Mouse (Mus musculus) neural tube, embryonic 12.5 days (tissue): ENCODE measurements at regions not wholly inside any gene's neighbourhood (a gene's known extent, or its start where the extent isn't known, plus 50 kb on each side); places are given as distances from the start of the nearest gene placed in this dataset.

Source experiments
- ATAC-seq: fragments of 200-750 bp; cut with Nextera tagmentation; 2 replicates; pipeline ENCODE4 v1.8.0; 2017; ENCODE audit warnings: low read depth, mild to moderate bottlenecking, moderate TSS enrichment, moderate library complexity; ENCODE audit not compliant: low FRiP score
- H3K27ac ChIP-seq: fragments of 300-500 bp; sonication (generic); 2 replicates; pipeline ENCODE4 v1.5.1; 2016
- H3K27me3 ChIP-seq: fragments of 300-500 bp; sonication (generic); replicated peaks from 2 replicates; pipeline ENCODE4 v1.6.1; 2016; ENCODE audit warnings: mild to moderate bottlenecking
- H3K36me3 ChIP-seq: fragments of 300-500 bp; sonication (generic); 2 replicates; pipeline ENCODE4 v1.6.1; 2016; ENCODE audit warnings: mild to moderate bottlenecking
- H3K4me1 ChIP-seq: fragments of 300-500 bp; sonication (generic); 2 replicates; pipeline ENCODE4 v1.6.1; 2016
- H3K4me2 ChIP-seq: fragments of 300-500 bp; sonication (generic); replicated peaks from 2 replicates; pipeline ENCODE4 v1.6.1; 2016; ENCODE audit warnings: mild to moderate bottlenecking
- H3K4me3 ChIP-seq: fragments of 300-500 bp; sonication (generic); 2 replicates; pipeline ENCODE4 v1.5.1; 2016
- H3K9ac ChIP-seq: fragments of 300-500 bp; sonication (generic); 2 replicates; pipeline ENCODE4 v1.6.1; 2016; ENCODE audit warnings: mild to moderate bottlenecking
- H3K9me3 ChIP-seq: fragments of 300-500 bp; sonication (generic); 2 replicates; pipeline ENCODE4 v1.6.1; 2016; ENCODE audit warnings: mild to moderate bottlenecking
- WGBS: fragments of 180-500 bp; shearing (Covaris S2); methylation state at CpG from one replicate; pipeline ENCODE4 v1.1.7; 2016; 5-methylcytosine and 5-hydroxymethylcytosine counted together

DNA sequence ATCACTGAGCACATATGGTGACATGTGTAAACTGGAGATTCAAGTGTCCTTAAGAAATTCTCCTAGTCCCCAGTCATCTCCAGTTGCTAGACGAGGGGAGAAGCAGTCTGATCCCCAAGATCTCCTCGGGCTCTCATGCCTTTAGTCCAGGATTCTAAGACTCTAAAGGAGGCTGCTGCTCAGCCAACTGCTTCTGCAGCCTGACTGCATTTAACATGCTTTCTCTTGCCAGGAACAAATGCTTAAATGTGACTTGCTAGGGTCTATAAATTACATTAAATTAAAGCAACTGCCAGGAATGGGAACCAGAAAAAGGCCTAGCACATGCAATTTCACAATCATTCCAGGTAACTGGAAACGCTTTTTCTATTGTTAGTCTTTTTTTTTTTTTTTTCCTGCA, 599.8 kb upstream of the Gcfc2 start:
- Histone ChIP-seq H3K4me3 (no peak overlapping the region), H3K4me2 (no peak overlapping the region), H3K9ac (no peak overlapping the region), H3K27ac (no peak overlapping the region), H3K27me3 (no peaks in the 10 kb centered on the region), H3K36me3 (no peaks in the 10 kb centered on the region), H3K9me3 (no peaks in the 10 kb centered on the region), H3K4me1 (no peaks in the 10 kb centered on the region)
- no peak for ATAC-seq
- WGBS, result 75% methylated on average over 3 of the region's 3 CpGs

DNA sequence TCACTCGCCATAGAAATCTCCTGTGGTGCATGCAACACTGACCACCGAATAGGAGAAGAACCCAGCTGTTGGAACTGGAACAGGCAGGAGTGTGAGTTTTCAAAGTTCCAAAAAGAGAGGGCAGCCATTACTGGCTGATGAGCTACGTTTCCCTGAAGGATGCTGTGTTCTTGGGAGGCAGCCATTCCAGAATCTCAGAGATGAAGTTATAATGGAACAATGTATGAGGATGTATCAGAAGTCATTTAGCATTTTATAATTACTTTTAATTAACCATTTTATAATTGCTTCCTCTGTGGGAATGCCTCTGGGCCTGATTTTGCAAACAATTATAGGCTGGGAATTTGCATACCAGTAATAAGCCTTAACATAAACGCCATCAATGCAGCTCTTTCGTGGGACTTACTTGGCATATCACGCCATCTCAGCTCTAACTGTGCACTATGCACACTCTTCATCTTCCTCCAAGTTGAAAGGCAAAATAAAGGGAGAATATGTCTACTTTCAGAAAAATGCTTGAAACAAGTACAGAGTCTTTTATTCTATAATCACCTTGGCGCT, 559.4 kb upstream of the Gcfc2 start:
- no peaks in the 10 kb centered on the region for H3K27me3 ChIP-seq
- no peak overlapping the region for H3K4me3 ChIP-seq
- H3K4me1 ChIP-seq, result no peaks in the 10 kb centered on the region
- no peaks in the 10 kb centered on the region for H3K9me3 ChIP-seq
- H3K36me3 ChIP-seq, result no peaks in the 10 kb centered on the region
- H3K27ac ChIP-seq, result no peak overlapping the region
- H3K9ac ChIP-seq, result no peak overlapping the region
- no peak for ATAC-seq
- 77% methylated on average over 7 of the region's 7 CpGs for WGBS
- no peak overlapping the region for H3K4me2 ChIP-seq

DNA sequence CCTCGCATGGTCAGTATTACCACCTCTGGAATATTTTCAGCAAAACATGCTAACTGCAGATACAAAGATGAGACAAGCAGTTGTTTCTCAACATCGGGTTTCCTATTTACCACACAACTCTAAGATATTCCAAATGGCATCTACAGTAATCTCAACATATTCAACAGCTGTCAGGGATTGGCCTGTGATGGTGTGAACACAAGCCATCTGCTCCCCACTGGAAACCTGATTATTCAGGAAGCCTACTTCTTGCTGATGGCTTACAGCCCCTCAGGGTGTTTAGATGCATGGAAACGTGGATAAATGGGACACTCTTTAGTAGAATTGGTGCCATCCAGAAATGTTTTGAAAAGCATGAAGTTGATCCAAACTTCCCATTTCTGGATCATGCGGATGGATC, 535.0 kb upstream of the Gcfc2 start:
- Histone ChIP-seq H3K27ac (no peak overlapping the region), H3K9ac (no peak overlapping the region), H3K27me3 (no peaks in the 10 kb centered on the region), H3K9me3 (no peaks in the 10 kb centered on the region), H3K36me3 (no peaks in the 10 kb centered on the region), H3K4me2 (no peak overlapping the region), H3K4me3 (no peak overlapping the region), H3K4me1 (no peaks in the 10 kb centered on the region)
- 84% methylated on average over 4 of the region's 4 CpGs for WGBS
- ATAC-seq, result no peak

DNA sequence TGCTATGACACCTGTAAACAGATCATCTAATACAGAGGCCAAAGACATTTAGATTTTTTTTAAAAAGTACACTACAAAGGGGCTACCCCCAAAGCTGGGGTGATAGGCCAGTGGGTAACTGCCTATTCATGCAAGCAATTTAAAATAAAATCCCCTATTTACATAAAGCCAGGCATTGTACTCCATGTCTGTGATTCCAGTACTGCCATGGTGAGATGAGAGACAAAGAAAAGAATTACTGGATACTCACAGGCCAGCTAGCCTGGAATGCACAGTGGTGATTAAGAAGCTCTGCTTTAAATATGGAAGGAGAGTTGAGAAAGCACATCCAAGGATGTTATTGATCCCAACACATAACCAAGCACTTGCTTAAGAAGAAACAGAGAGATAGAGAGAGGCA, 520.3 kb upstream of the Gcfc2 start:
- H3K4me2 ChIP-seq, result no peak overlapping the region
- no peak overlapping the region for H3K4me3 ChIP-seq
- ATAC-seq, result no peak
- no peaks in the 10 kb centered on the region for H3K36me3 ChIP-seq
- H3K9me3 ChIP-seq, result no peaks in the 10 kb centered on the region
- no peak overlapping the region for H3K27ac ChIP-seq
- no peaks in the 10 kb centered on the region for H3K4me1 ChIP-seq
- H3K9ac ChIP-seq, result no peak overlapping the region
- no peaks in the 10 kb centered on the region for H3K27me3 ChIP-seq

DNA sequence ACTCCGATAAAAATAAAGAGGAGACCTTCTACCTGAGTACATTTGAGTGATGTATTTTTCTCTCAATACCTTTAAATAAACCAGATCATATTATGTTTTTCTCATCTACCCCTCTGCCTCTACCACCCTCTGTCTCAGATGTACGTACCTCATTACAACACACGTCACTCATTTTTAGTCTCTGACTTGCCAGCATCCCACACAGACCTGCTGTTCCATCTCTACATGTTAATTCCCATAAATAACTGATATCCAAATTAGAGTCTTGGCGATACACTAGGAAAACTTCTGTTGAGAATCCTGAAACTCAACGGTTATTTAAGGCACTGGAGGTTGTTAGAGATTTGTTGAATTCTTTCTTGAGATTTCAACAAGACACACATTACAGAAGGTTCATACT, 509.9 kb upstream of the Gcfc2 start:
- Histone ChIP-seq H3K4me3 (no peak overlapping the region), H3K9ac (no peak overlapping the region), H3K27ac (no peak overlapping the region), H3K4me1 (no peaks in the 10 kb centered on the region), H3K36me3 (no peaks in the 10 kb centered on the region), H3K9me3 (no peaks in the 10 kb centered on the region), H3K4me2 (no peak overlapping the region), H3K27me3 (no peaks in the 10 kb centered on the region)
- no peak for ATAC-seq
- WGBS, result 90% methylated on average over 5 of the region's 5 CpGs

DNA sequence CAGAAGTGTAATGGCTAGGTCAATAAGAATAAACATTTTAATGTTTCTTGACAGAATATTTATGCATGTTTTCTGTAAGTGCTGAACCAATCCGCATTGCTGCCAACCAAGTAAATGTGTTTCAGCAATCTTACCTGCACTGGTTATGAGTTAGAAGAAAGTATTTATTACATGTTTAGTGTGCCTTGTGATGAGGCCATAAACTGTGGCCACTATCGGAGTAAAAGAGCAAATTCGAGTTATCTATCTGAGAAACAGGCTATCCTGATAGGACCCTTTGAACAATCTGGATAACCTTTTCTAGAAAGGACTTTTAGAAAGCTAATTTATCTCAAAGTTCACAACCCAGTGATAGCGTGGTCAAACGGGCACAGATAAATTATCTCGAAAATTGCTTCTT, 488.7 kb upstream of the Gcfc2 start:
- ATAC-seq, result no peak
- Histone ChIP-seq H3K27ac (no peak overlapping the region), H3K4me2 (no peak overlapping the region), H3K9ac (no peak overlapping the region), H3K27me3 (no peaks in the 10 kb centered on the region), H3K4me3 (no peak overlapping the region), H3K4me1 (no peaks in the 10 kb centered on the region), H3K9me3 (no peaks in the 10 kb centered on the region), H3K36me3 (no peaks in the 10 kb centered on the region)
- 91% methylated on average over 6 of the region's 6 CpGs for WGBS

DNA sequence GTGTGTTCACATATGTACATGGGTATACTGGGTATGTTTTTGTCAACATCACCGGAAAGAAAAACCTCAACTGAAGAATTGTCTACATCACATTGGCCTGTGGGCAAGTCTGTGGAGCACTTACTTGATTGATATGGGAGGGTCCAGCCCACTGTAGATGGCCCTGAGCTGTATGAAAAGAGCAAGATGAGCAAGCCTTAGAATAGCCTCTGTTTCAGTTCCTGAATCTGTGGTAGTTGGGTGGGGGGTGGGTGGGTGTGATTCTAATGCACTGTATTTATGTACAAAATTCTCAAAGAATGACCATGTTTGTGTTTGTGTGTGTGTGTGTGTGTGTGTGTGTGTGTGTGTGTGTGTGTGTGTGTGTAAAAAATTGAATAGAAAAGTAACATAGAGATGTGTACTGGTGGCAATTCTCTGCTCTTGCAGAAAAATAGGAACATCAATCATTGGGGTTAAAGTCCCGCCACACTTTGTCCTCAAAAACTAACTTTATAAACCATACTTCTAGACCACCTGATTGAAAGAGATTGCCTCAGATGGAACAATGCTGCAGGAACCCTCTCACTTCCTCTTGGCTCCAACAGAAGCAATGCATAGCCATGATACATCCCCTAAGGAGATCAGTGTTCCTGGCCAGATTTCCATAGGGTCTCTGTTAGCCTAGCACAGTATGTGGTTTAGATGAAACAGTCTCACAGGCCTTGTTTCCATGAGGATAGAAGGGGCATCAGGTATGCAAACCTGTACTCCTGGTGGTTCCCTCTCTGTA, 484.3 kb upstream of the Gcfc2 start:
- no peak overlapping the region for H3K4me2 ChIP-seq
- no peaks in the 10 kb centered on the region for H3K4me1 ChIP-seq
- 94% methylated on average over 2 of the region's 2 CpGs for WGBS
- no peak overlapping the region for H3K4me3 ChIP-seq
- ATAC-seq, result no peak
- H3K27ac ChIP-seq, result no peak overlapping the region
- H3K36me3 ChIP-seq, result no peaks in the 10 kb centered on the region
- H3K27me3 ChIP-seq, result no peaks in the 10 kb centered on the region
- no peak overlapping the region for H3K9ac ChIP-seq
- no peaks in the 10 kb centered on the region for H3K9me3 ChIP-seq

DNA sequence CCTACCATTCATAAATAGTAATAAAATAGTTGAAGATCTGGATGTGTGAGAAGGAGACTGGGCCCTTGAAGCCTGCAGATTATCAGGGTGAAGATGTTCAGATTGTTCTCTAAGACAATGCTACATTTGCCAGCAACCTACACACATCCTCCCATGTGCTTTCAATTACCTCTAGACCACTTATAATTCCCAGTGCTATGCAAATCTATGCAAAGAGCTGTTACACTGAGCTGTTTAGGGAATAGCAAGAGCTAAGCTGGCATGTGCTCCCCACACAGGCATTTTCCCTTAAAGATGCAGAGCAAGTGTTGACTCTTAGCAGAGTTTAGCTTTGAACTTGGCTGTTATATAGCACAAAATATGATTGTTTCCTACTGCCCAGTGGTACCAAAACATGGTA, 482.1 kb upstream of the Gcfc2 start:
- H3K4me3 ChIP-seq, result no peak overlapping the region
- H3K4me1 ChIP-seq, result no peaks in the 10 kb centered on the region
- H3K27ac ChIP-seq, result no peak overlapping the region
- H3K9me3 ChIP-seq, result no peaks in the 10 kb centered on the region
- no peak overlapping the region for H3K4me2 ChIP-seq
- ATAC-seq, result no peak
- H3K27me3 ChIP-seq, result no peaks in the 10 kb centered on the region
- no peak overlapping the region for H3K9ac ChIP-seq
- no peaks in the 10 kb centered on the region for H3K36me3 ChIP-seq

DNA sequence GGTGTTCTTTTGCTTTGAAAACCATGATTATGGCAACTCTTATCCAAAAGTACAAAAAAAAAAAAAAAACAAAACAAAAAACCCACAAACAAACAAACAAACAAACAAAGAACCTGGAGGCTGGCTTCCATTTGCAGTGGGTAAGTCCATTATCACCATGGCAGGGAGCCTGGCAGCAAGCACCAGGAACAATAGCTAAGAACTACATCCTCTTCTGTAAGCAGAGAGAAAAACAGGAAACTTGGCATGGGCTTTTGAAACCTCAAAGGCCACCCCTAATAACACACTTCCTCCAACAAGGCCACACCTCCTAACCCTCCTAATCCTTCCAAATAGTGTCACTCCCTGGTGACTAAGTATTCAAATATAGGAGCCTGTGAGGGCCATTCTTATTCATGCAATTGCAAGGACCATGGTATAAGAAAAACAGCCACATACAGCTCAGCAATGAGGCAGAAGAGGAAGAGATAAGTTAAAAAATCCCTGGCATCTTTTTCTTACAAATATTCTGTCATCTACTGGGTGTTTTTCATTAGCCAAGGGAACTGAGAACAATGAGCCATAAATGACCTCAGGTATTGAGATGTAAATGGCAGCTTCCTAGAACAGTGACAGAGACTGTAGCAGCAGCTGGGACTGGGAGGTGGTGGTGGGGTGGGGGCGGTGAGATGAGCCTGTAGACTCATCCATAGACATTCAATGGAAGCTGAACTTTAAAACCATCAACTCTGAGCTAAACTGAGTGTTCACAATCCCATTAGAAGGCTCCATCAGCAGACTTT, 477.3 kb upstream of the Gcfc2 start:
- Histone ChIP-seq H3K4me3 (no peak overlapping the region), H3K9me3 (no peaks in the 10 kb centered on the region), H3K27ac (no peak overlapping the region), H3K27me3 (no peaks in the 10 kb centered on the region), H3K9ac (no peak overlapping the region), H3K4me2 (no peak overlapping the region), H3K36me3 (no peaks in the 10 kb centered on the region), H3K4me1 (no peaks in the 10 kb centered on the region)
- WGBS, result 73% methylated on average over 1 of the region's 1 CpGs
- ATAC-seq, result no peak

DNA sequence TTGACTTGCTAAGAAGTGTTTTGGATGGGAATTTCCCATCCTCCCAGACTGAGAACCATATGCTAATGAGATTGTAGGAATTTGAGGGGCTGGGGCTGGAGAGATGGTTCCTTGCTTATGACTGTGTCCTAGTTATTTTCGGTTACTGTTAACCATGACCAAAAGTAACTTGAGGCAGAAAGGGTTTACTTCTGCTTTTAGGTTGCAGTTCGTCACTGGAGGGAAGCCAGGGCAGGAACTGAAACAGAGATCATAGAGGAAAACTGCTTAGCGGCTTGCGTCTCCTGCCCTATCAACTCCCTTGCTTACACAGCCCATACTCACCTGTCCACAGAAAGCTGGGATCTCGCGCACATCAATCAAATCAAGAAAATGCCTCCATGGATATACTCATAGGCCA, 475.8 kb upstream of the Gcfc2 start:
- ATAC-seq, result no peak
- WGBS, result 94% methylated on average over 6 of the region's 6 CpGs
- H3K27ac ChIP-seq, result no peak overlapping the region
- no peaks in the 10 kb centered on the region for H3K36me3 ChIP-seq
- no peaks in the 10 kb centered on the region for H3K9me3 ChIP-seq
- H3K4me3 ChIP-seq, result no peak overlapping the region
- H3K4me1 ChIP-seq, result no peaks in the 10 kb centered on the region
- H3K4me2 ChIP-seq, result no peak overlapping the region
- H3K27me3 ChIP-seq, result no peaks in the 10 kb centered on the region
- H3K9ac ChIP-seq, result no peak overlapping the region

DNA sequence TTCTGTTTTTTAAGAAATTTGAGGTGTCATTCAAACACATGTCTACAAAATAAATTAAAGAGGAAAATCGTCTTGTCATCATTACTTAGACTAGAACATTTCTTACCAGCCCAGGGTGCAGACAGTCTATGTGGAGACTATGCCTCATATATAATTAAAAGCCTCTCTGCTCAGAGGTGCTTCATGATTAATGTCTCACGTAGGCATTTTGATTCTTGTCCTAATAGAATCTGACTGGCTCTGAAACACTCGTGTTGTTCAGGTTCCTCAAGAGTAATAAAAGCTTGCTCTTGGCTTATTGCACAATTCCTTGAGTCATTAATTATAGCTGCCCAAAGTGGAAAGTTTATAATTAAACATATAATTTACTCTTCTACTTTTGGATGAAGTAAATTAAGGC, 475.1 kb upstream of the Gcfc2 start:
- Histone ChIP-seq H3K4me1 (no peaks in the 10 kb centered on the region), H3K9me3 (no peaks in the 10 kb centered on the region), H3K4me2 (no peak overlapping the region), H3K4me3 (no peak overlapping the region), H3K27ac (no peak overlapping the region), H3K9ac (no peak overlapping the region), H3K27me3 (no peaks in the 10 kb centered on the region), H3K36me3 (no peaks in the 10 kb centered on the region)
- no peak for ATAC-seq
- 62% methylated on average over 3 of the region's 3 CpGs for WGBS

DNA sequence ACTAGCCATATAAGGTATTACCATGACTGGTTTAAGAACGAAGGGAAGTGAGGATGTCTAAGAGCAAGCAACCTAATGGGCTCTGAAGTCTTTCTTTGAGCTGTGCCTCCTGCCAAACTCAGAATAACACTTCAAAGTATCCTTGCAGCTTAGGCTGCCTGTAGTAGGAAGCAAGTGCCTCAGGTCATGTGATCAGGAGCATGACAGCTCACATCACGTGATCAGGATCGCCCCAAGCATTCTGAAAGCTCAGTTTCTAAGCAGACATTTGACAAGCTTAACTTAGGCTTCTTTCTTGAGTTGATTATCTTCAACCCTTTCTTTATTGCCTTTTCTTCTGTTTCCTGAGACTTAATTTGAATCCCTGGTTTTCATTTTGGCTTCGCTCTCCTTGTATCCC, 462.4 kb upstream of the Gcfc2 start:
- Histone ChIP-seq H3K4me1 (no peaks in the 10 kb centered on the region), H3K9me3 (no peaks in the 10 kb centered on the region), H3K36me3 (no peaks in the 10 kb centered on the region), H3K4me3 (no peak overlapping the region), H3K27me3 (no peaks in the 10 kb centered on the region), H3K9ac (no peak overlapping the region), H3K27ac (no peak overlapping the region), H3K4me2 (no peak overlapping the region)
- 78% methylated on average over 4 of the region's 4 CpGs for WGBS
- ATAC-seq, result no peak

DNA sequence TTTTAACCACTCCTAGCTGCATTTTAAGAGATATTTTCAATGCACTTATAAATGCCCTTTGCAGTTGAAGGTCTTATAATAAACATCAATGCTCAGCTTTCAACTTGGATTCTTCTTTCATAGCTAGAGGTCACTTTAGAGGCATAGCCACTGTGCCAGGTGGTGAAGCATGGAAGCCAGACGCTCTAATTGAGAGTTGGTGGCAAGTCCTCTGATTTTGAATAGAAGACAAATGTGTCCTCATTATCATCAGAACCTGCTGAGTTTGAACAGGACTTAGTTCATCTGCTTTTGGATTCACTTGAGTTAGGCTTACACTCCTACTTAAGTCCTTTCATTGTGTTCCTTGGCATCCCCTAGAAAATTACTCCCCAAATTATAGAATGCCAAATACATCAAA, 459.0 kb upstream of the Gcfc2 start:
- Histone ChIP-seq H3K9ac (no peak overlapping the region), H3K9me3 (no peaks in the 10 kb centered on the region), H3K36me3 (no peaks in the 10 kb centered on the region), H3K27me3 (no peaks in the 10 kb centered on the region), H3K4me2 (no peak overlapping the region), H3K4me1 (no peaks in the 10 kb centered on the region), H3K4me3 (no peak overlapping the region), H3K27ac (no peak overlapping the region)
- ATAC-seq, result no peak
- 74% methylated on average over 1 of the region's 1 CpGs for WGBS
